Mouse (Mus musculus) forebrain, postnatal 0 days (tissue): ENCODE data around the gene Tubd1. TPM values are rescaled to one million over a fixed set of nuclear protein-coding genes. Genes with fewer than 3 reads are reported as not detected.
"Not testable (repeated sequence)": the region's sequence is repeated elsewhere in the genome, so short reads cannot be mapped to it uniquely, and the experiment has no call there.

Source experiments
- ATAC-seq: fragments of 200-750 bp; cut with Nextera tagmentation; 2 replicates; pipeline ENCODE4 v1.8.0; 2017; ENCODE audit warnings: mild to moderate bottlenecking, moderate library complexity
- DNase-seq: peaks from one replicate; pipeline ENCODE4 v3.0.0-alpha.2; 2015
- H3K27ac ChIP-seq: fragments of 300-500 bp; sonication (generic); 2 replicates; pipeline ENCODE4 v1.5.1; 2014; ENCODE audit warnings: low read depth, mild to moderate bottlenecking, antibody characterized with exemption, low read length, moderate library complexity, mixed read lengths
- H3K27me3 ChIP-seq: fragments of 300-500 bp; sonication (generic); 2 replicates; pipeline ENCODE4 v1.6.1; 2014; ENCODE audit warnings: mild to moderate bottlenecking, low read length, mixed read lengths; ENCODE audit not compliant: insufficient read depth
- H3K36me3 ChIP-seq: fragments of 300-500 bp; sonication (generic); 2 replicates; pipeline ENCODE4 v1.6.1; 2014; ENCODE audit warnings: mild to moderate bottlenecking, moderate library complexity; ENCODE audit not compliant: insufficient read depth
- H3K4me1 ChIP-seq: fragments of 300-500 bp; sonication (generic); 2 replicates; pipeline ENCODE4 v1.6.1; 2014; ENCODE audit warnings: antibody characterized with exemption; ENCODE audit not compliant: insufficient read depth
- H3K4me2 ChIP-seq: fragments of 300-500 bp; sonication (generic); 2 replicates; pipeline ENCODE4 v1.6.1; 2014; ENCODE audit warnings: low read depth, mild to moderate bottlenecking, moderate library complexity
- H3K4me3 ChIP-seq: fragments of 300-500 bp; sonication (generic); 2 replicates; pipeline ENCODE4 v1.5.1; 2014; ENCODE audit warnings: low read depth, low read length, mixed read lengths
- H3K9ac ChIP-seq: fragments of 300-500 bp; sonication (generic); 2 replicates; pipeline ENCODE4 v1.6.1; 2014; ENCODE audit warnings: mild to moderate bottlenecking
- H3K9me3 ChIP-seq: fragments of 300-500 bp; sonication (generic); 2 replicates; pipeline ENCODE4 v1.6.1; 2016; ENCODE audit warnings: low read length
- CTCF ChIP-seq: sonication (generic); IDR thresholded peaks from 2 replicates; pipeline ENCODE4 v1.5.1; 2016; ENCODE audit warnings: antibody characterized with exemption, control low read depth, low read depth
- WGBS: fragments of 180-500 bp; shearing (Covaris S2); extraction: QIAGEN DNeasy Blood & Tissue Kit; methylation state at CpG from one replicate; pipeline ENCODE4 v1.1.7; 2014; 5-methylcytosine and 5-hydroxymethylcytosine counted together
- polyA plus RNA-seq: library from polyadenylated mRNA; unstranded; fragments of >200 nt; fragmentation: Nextera tagmentation; extraction: Ambion mirVana; gene quantifications from 2 replicates; pipeline ENCODE4 v1.2.1, GENCODE M21; 2015
- total RNA-seq: library from RNA; depleted of rRNA; stranded (reverse); fragments of >200 nt; gene quantifications from 2 replicates; pipeline ENCODE4 v1.2.3, GENCODE M21; 2014

Tubd1 gene
- total and polyA plus RNA-seq, 2 experiments from 2014 or later, result 3.1 to 8.0 TPM

DNA sequence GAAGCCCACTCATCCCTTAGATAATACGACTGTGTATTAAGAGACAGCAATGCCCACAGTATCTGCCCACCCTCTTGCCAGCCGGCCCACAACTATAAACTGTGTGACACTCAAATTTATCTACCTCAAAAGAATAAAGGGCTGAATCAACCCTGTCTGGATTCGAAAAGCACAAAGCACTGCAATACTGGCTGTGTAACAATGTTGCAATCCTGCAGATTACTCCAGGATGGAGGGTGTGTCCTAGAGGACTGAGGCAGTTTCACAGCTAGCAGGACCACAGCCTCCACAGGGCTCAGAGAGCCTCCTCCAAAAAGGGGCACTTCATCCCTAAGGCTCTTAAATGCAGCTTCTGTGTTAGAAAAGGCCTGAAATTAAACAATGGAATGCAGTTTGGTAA lies 28.2 kb upstream of the Tubd1 start:
- H3K27ac ChIP-seq, result no peak overlapping the region
- no peak overlapping the region for H3K4me2 ChIP-seq
- H3K9me3 ChIP-seq, result no peaks in the 10 kb centered on the region
- no peaks in the 10 kb centered on the region for H3K27me3 ChIP-seq
- no peak overlapping the region for H3K9ac ChIP-seq
- no peak overlapping the region for H3K4me3 ChIP-seq
- TF ChIP-seq CTCF, result no peak
- 91% methylated on average over 3 of the region's 3 CpGs for WGBS
- no peaks in the 10 kb centered on the region for H3K4me1 ChIP-seq
- DNase-seq (no peak), ATAC-seq (no peak)
- H3K36me3 ChIP-seq, result peaks cover 58% of the 10 kb centered on the region

DNA sequence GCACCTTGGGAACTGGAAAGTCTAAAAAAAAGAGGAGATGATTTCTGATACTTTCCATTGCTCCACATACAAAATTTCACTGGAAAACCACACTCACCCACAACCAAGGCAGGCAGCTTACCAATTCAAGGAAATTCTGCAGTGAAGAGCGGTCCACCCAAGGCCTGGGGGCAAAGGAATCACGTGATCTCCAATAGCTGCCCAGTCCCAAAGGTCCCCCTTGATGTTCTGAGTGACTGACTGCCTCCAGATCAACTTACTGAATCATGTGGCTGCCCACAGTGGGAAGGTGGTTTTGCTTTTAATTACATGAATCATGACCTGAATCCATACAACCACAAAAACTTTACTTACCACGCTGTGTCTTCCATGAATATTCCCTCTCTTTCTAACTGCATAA lies 27.6 kb upstream of the Tubd1 start:
- Histone ChIP-seq H3K36me3 (peaks cover 59% of the 10 kb centered on the region), H3K4me2 (no peak overlapping the region), H3K27me3 (no peaks in the 10 kb centered on the region), H3K4me3 (no peak overlapping the region), H3K9me3 (no peaks in the 10 kb centered on the region), H3K9ac (no peak overlapping the region), H3K4me1 (no peaks in the 10 kb centered on the region), H3K27ac (no peak overlapping the region)
- DNase-seq (no peak), ATAC-seq (no peak)
- WGBS, result 95% methylated on average over 3 of the region's 3 CpGs
- TF ChIP-seq CTCF, result no peak

DNA sequence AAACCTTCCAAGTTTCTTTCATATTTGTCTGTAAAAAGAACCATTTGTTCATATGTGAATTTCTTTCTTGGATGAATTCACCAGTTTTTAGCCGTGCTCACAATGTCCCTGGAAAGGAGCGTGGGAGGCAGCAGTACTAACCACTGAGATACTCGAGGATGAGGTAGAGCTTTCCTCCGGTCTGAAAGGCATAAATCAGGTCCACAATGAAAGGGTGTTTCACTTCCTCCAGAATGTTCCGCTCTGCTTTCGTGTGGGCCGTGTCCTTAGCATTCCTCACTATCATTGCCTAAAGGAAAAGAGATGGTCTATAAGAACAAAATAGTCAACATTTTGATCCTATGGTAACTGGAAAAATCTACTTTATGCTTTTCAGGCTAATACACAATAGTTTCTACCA lies 25.0 kb upstream of the Tubd1 start:
- Histone ChIP-seq H3K9me3 (no peaks in the 10 kb centered on the region), H3K36me3 (peaks cover 70% of the 10 kb centered on the region), H3K27me3 (no peaks in the 10 kb centered on the region), H3K4me2 (no peak overlapping the region), H3K4me3 (no peak overlapping the region), H3K4me1 (no peaks in the 10 kb centered on the region), H3K27ac (no peak overlapping the region), H3K9ac (no peak overlapping the region)
- ATAC-seq (no peak), DNase-seq (no peak)
- WGBS, result 93% methylated on average over 7 of the region's 7 CpGs
- no peak for TF ChIP-seq CTCF

DNA sequence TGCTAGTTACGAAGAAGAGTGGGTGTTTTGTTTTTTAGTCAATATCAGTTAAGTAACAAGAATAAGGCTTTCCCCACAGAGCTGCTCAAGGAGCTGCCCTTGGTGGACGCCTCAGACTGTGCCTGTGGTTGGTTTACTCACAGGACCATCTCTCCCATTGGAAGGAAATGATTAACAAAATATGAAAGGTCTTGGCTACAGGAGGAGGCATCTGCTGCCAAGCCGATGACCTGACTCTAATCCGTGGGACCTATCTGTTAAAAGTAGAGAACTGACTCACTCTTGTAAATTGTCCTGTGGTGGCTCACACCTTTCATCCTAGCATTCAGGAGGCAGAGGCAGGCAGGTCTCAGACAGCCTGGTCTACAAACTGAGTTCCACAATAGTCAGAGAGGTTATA lies 17.3 kb upstream of the Tubd1 start:
- no peak overlapping the region for H3K27ac ChIP-seq
- TF ChIP-seq CTCF, result no peak
- no peak overlapping the region for H3K4me3 ChIP-seq
- ATAC-seq (no peak), DNase-seq (no peak)
- WGBS, result 90% methylated on average over 4 of the region's 4 CpGs
- H3K9ac ChIP-seq, result no peak overlapping the region
- H3K4me1 ChIP-seq, result no peaks in the 10 kb centered on the region
- no peaks in the 10 kb centered on the region for H3K27me3 ChIP-seq
- H3K9me3 ChIP-seq, result no peaks in the 10 kb centered on the region
- no peak overlapping the region for H3K4me2 ChIP-seq
- H3K36me3 ChIP-seq, result peaks cover 64% of the 10 kb centered on the region

DNA sequence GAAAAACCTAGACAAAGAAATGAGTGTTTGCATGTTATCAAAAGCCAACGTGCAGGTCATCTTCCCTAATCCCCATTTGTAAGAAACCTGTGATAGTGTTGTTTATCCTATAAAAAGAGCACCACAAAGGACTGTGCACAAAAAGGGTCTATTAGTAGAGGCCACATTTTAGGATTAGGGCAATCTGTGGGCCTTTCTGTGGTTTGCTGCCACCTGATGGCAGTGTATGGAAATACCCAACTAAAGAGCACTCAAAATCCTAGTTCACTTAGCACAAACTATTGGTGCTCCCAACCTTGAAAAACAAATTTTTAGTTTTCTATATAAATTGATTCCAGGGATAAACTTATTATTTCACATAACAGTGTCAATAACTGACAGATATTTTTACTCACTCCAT lies 12.0 kb upstream of the Tubd1 start:
- no peak overlapping the region for H3K27ac ChIP-seq
- 31% methylated on average over 1 of the region's 1 CpGs for WGBS
- H3K27me3 ChIP-seq, result no peaks in the 10 kb centered on the region
- TF ChIP-seq CTCF, result peak; percentile 60
- H3K4me2 ChIP-seq, result no peak overlapping the region
- H3K36me3 ChIP-seq, result peaks cover 41% of the 10 kb centered on the region
- H3K9me3 ChIP-seq, result no peaks in the 10 kb centered on the region
- H3K4me1 ChIP-seq, result no peaks in the 10 kb centered on the region
- no peak overlapping the region for H3K9ac ChIP-seq
- DNase-seq (peak; percentile 9), ATAC-seq (no peak)
- no peak overlapping the region for H3K4me3 ChIP-seq

DNA sequence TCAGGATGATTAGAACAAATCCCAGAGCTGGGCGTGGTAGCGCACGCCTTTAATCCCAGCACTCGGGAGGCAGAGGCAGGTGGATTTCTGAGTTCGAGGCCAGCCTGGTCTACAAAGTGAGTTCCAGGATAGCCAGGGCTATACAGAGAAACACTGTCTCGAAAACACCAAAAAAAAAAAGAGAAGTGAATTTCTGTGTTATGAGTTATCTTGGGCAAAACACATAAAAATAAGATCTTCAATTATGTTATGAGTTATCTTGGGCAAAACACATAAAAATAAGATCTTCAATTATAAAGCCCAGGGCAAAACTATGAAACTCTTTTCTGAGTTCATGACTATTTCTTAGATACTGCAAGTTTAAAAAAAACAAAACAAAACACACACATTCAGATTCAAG lies 11.5 kb upstream of the Tubd1 start:
- not testable (repeated sequence) for H3K27ac ChIP-seq, H3K4me1 ChIP-seq, ATAC-seq, H3K4me2 ChIP-seq, H3K9me3 ChIP-seq, H3K9ac ChIP-seq, DNase-seq, H3K4me3 ChIP-seq, H3K27me3 ChIP-seq
- WGBS, result 92% methylated on average over 6 of the region's 6 CpGs
- H3K36me3 ChIP-seq, result peaks cover 37% of the 10 kb centered on the region

DNA sequence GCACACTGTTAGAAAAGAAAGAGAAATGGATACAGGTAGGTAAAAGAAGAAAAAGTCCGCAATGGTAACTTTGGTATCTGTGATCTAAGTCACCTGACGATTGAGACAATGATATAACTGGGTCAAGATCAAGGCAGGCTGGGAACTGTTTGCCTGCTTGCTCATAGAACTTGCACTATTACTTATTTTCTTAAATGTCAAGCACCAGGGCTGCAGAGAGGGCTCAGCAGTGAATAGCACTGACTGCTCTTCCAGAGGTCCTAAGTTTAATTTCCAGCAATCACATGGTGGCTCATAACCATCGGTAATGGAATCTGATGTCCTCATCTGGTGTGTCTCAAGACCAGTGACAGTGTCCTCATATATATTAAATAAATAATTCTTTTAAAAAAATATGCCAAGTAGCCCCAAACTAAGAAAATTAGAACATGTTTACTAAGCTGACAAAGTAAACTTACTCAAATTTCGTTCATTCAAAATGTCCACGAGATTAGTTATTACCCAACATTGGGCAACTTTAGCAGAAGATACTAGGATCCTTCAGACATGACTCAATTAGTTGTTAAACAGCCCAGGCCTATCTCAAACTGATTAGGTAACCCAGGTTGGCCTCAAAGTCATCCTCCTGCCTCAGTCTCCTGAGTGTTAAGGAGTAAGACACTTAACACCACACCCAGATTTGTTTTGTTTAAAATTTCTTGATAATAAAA lies 10.4 kb upstream of the Tubd1 start:
- ATAC-seq, result no peak
- Histone ChIP-seq H3K27ac (no peak overlapping the region), H3K27me3 (no peaks in the 10 kb centered on the region), H3K36me3 (peaks cover 30% of the 10 kb centered on the region), H3K9me3 (no peaks in the 10 kb centered on the region), H3K9ac (no peak overlapping the region), H3K4me3 (no peak overlapping the region), H3K4me1 (no peaks in the 10 kb centered on the region), H3K4me2 (no peak overlapping the region)
- no peak for DNase-seq
- no peak for TF ChIP-seq CTCF
- WGBS, result 95% methylated on average over 5 of the region's 5 CpGs
